17 mouse cellular contexts compared by ENCODE assay signal in the genomic region with DNA sequence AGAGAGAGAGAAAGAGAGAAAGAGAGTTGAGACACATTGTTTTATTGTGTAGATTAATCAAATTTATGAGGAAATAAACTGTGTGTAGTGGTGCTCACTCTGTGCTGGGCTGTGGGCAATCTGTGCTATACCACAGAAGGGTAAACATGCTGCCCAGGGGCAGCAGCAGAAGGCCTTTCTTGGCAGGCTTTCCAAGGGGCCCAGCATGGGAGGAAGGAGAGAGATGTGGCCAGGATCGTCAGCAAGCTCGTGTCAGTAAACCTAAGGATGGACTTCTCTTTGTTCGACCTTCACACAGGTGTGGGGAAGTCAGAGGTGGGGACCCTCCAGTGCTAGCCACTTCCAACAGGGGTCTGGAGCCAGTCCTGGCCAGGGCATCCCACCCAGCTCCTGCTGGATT.
"Had no signal": no experiment of that assay in that cellular context is flagged by ENCODE, and none has a peak within 500 bp of the region (broad histone marks: within the 10 kb centered on the region; RNA-seq: fewer than 3 reads in every experiment).

No protein-coding gene starts in this region.

- H3K27ac ChIP-seq: kidney, postnatal 0 days; layer of hippocampus, adult 2 months; liver, embryonic 15.5 days; macrophage; midbrain, embryonic 15.5 days; neural tube, embryonic 12.5 days had no signal

- H3K27me3 ChIP-seq: liver, embryonic 15.5 days; midbrain, embryonic 15.5 days; neural tube, embryonic 12.5 days had no signal

- H3K9ac ChIP-seq: liver, embryonic 15.5 days; midbrain, embryonic 15.5 days; neural tube, embryonic 12.5 days had no signal

- H3K4me2 ChIP-seq: liver, embryonic 15.5 days; midbrain, embryonic 11.5 days; midbrain, embryonic 15.5 days; neural tube, embryonic 12.5 days had no signal

- ATAC-seq: midbrain, embryonic 15.5 days had no signal

- DNase-seq: kidney, adult 9 months; kidney, postnatal 36 days; liver; lung, adult 2 months; lung, postnatal 10 days; retina, postnatal 1 day; right cerebral cortex, postnatal 4 days; spleen, adult 18-20 months; thymus, postnatal 36 days had no signal

- H3K4me1 ChIP-seq: liver, embryonic 15.5 days; megakaryocyte, embryonic 14.5 days; midbrain, embryonic 15.5 days; neural tube, embryonic 12.5 days had no signal

- H3K36me3 ChIP-seq: liver, embryonic 15.5 days; midbrain, embryonic 15.5 days; neural tube, embryonic 12.5 days had no signal

- H3K4me3 ChIP-seq: layer of hippocampus, adult 2 months; liver, embryonic 15.5 days; megakaryocyte, embryonic 14.5 days; midbrain, embryonic 15.5 days; neural tube, embryonic 12.5 days had no signal

- H3K9me3 ChIP-seq: liver, embryonic 15.5 days; midbrain, embryonic 15.5 days; neural tube, embryonic 12.5 days had no signal
